29 mouse cellular contexts compared by ENCODE assay signal in the genomic region with DNA sequence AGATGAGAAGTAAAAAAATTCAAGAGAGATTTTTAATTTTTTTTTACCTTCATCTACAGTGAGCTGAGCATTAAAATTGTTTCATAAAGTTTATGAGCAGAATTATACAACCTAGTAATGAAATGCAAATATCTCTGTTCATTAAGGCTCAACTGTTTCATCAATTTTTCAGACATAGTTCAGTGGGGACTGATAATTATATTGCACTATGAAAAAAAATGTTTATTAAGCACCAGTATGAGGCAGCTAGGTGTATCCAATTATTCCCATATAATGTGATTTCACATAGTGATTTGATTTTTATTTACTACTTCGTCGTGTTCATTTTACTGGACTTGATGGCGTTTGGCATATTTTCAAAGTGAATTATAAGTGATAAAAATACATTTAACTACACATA.
"Had no signal": no experiment of that assay in that cellular context is flagged by ENCODE, and none has a peak within 500 bp of the region (broad histone marks: within the 10 kb centered on the region; RNA-seq: fewer than 3 reads in every experiment).

No protein-coding gene starts in this region.

- H3K4me1 ChIP-seq: embryonic facial prominence, embryonic 10.5 days; embryonic facial prominence, embryonic 12.5 days; embryonic facial prominence, embryonic 13.5 days; embryonic facial prominence, embryonic 15.5 days; forebrain, embryonic 12.5 days; forebrain, embryonic 13.5 days; forebrain, embryonic 15.5 days had no signal

- DNase-seq: cerebellum, adult 2 months; cerebellum, adult 8-10 months; cerebellum, adult 9-10 months; cerebellum, adult 9-11 months; cerebellum, postnatal 10 days; cerebellum, postnatal 14 days; cerebellum, postnatal 25 days; cerebellum, postnatal 36 days; embryo, embryonic 11 days; forebrain, postnatal 0 days; gastrocnemius, adult 2 months; gastrocnemius, postnatal 10 days; gastrocnemius, postnatal 14 days; gastrocnemius, postnatal 25 days; gastrocnemius, postnatal 36 days; heart, adult 11 months; heart, adult 18-20 months; heart, adult 2 months had no signal

- H3K9ac ChIP-seq: embryonic facial prominence, embryonic 12.5 days; embryonic facial prominence, embryonic 13.5 days; embryonic facial prominence, embryonic 15.5 days; forebrain, embryonic 12.5 days; forebrain, embryonic 13.5 days; forebrain, embryonic 15.5 days; forebrain, postnatal 0 days had no signal

- ATAC-seq: forebrain, embryonic 13.5 days; forebrain, embryonic 14.5 days; forebrain, embryonic 15.5 days; forebrain, embryonic 16.5 days; forebrain, postnatal 0 days had no signal

- H3K4me3 ChIP-seq: embryonic facial prominence, embryonic 10.5 days; embryonic facial prominence, embryonic 12.5 days; embryonic facial prominence, embryonic 13.5 days; embryonic facial prominence, embryonic 15.5 days; erythroblast, embryonic 14.5 days; forebrain, embryonic 10.5 days; forebrain, embryonic 12.5 days; forebrain, embryonic 13.5 days; forebrain, embryonic 15.5 days; gastrocnemius, adult 2 months; heart, adult 2 months had no signal

- H3K9me3 ChIP-seq: embryonic facial prominence, embryonic 10.5 days; embryonic facial prominence, embryonic 12.5 days; embryonic facial prominence, embryonic 13.5 days; embryonic facial prominence, embryonic 15.5 days; forebrain, embryonic 10.5 days; forebrain, embryonic 12.5 days; forebrain, embryonic 13.5 days; forebrain, embryonic 15.5 days had no signal

- H3K4me2 ChIP-seq: embryonic facial prominence, embryonic 12.5 days; embryonic facial prominence, embryonic 13.5 days; embryonic facial prominence, embryonic 15.5 days; forebrain, embryonic 12.5 days; forebrain, embryonic 13.5 days; forebrain, embryonic 15.5 days had no signal

- H3K36me3 ChIP-seq: embryonic facial prominence, embryonic 10.5 days; embryonic facial prominence, embryonic 12.5 days; embryonic facial prominence, embryonic 13.5 days; embryonic facial prominence, embryonic 15.5 days; forebrain, embryonic 10.5 days; forebrain, embryonic 12.5 days; forebrain, embryonic 15.5 days had no signal

- H3K27ac ChIP-seq: embryonic facial prominence, embryonic 10.5 days; embryonic facial prominence, embryonic 12.5 days; embryonic facial prominence, embryonic 13.5 days; embryonic facial prominence, embryonic 15.5 days; forebrain, embryonic 10.5 days; forebrain, embryonic 12.5 days; forebrain, embryonic 13.5 days; forebrain, embryonic 15.5 days; gastrocnemius, adult 2 months; heart, adult 2 months had no signal

- H3K27me3 ChIP-seq: embryonic facial prominence, embryonic 12.5 days; embryonic facial prominence, embryonic 13.5 days; embryonic facial prominence, embryonic 15.5 days; forebrain, embryonic 12.5 days; forebrain, embryonic 13.5 days; forebrain, embryonic 15.5 days had no signal
